Mouse (Mus musculus) skeletal muscle tissue, adult 2 months (tissue): ENCODE results near the gene Arl8b.
"Not testable (repeated sequence)": the region's sequence is repeated elsewhere in the genome, so short reads cannot be mapped to it uniquely, and the experiment has no call there.

Experiments
- DNase-seq: peaks from one replicate; pipeline ENCODE4 v3.0.0-alpha.2; 2012; ENCODE audit warnings: low read depth, low spot score

Gene Arl8b

DNA sequence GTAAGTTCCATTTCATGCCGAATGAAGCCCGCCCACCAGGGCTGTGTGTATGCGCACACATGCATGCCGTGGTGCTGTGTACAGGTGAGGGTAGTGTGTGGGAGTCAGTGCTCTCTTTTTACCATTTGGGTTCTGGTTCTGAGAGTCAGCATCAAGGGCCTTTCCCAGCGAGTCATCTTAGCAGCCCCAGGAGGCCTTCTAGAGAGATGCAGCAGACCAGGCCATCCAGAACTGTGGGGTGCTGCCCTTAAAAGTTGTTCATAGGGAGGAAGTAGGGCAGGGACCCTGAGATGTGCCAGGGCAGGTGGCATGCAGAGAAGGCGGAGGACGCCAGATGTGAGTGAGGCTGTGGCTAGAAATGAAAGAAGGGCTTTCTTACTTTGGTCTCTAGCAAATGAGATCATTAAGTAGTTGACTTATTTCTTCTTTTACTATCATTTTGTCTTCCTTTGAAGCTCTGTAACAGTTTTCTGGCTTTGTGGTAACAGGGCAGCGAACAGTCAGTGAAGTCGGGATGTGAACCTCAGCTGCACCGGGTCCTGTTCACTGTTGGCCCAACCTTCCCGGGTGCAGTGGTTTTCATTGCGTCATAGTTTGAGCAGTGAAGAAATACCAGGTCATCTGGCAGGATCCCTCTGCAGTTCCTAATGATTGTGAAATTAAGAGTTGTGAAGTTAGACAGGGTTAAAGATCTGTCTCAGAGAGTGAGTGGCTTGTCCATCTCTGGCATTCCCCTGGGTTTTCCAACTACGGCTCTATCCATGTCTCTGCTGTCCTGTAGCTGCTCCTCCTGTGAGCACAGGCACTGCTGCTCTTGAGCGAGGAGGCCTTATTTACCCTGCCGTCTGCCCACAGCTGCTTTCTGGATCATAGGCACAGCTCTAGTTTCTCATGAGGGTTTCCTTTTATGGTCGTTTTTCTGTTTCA, 53.1 kb downstream of the Arl8b start:
- peak; percentile 29 for DNase-seq

DNA sequence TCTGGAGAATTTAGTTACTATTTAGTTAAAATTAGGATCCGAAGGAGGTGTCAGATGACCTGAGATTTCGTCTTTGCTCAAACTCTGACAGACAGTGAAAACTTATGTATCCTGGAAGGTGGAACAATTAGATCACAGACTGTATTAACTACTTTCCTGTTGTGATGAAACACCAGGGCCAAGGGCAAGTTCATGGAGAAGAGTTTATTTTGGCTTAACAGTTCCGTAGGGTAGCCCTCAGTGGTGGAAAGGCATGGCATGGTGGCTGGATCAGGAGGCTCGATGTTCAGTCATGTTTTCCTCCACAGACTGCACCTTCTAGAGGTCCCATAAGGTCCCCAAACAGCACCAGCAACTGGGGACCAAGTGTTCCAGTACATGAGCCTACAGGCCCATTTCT, 54.2 kb downstream of the Arl8b start:
- DNase-seq: no peak

DNA sequence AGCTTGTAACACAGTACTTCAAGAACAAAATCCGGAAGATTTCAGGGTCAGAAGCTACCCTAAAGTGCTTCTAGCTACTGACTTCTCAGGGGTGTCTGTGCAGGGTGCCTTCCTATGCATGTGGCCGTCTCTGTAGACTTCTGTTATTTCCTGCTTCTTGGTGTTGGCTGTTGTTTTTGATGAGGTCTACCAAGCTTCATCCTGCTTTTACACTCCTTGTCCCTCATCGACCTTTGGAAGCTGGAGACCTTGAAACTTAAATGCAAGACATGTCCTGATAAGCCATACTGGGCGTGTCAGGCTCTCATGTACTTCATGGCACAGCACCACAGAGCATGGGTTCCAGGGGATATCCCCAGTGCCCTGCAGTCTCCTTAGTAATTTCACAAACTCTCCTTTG, 55.1 kb downstream of the Arl8b start:
- DNase-seq: no peak

DNA sequence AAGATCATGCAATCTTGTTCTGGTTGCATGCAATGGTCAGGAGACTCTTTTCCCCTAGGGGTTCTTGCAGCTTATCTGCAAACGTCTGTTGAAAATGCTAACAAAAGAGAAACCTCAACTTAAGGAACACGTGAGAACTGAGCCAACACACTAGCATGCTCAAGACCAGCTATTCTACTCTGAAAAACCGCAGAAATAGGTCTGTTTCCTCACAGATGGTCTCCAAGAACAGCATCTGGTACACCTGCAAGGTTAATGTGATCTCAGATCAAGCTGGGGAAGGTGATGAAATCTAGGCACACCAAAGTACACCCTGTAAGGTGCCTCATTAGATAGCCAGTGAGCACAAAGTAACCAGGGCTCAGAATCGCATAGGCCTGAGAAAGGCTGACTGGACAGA, 56.5 kb downstream of the Arl8b start:
- DNase-seq: no peak

DNA sequence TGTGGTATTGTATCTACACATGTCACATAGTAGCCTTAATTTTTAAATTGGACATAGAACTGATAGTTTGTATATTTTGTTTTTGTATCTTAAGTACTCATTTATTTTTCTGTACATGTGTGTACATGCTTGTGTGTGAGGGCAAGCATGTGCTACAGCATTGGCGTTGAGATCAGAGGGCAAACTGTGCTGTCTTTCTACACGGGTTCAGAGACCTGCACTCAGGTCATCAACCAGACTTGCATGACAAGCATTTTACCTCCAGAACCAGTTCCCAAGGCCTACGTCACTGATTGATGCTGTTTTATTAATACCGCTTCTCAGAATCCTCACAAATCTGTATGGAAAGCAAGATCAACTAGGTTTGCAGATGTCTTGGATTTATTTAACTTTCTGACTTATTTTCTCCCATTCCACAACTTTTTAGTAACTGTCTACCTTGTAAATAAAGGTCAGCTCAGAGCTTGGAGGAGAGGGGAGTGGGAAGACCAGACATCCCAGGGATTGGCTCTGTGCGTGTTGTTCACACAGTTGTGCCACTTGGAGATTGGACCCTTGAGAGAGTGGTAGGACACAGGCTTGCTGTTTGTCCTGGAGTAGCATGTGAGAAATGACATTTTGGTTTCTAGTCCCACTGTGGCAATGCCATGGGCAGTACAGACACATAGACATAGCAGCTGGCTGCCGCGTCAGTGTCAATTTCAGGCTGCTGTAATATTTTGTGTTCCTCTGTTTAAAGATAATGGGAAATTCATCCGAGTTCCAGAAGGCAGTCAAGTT, 58.2 kb downstream of the Arl8b start:
- no peak for DNase-seq

DNA sequence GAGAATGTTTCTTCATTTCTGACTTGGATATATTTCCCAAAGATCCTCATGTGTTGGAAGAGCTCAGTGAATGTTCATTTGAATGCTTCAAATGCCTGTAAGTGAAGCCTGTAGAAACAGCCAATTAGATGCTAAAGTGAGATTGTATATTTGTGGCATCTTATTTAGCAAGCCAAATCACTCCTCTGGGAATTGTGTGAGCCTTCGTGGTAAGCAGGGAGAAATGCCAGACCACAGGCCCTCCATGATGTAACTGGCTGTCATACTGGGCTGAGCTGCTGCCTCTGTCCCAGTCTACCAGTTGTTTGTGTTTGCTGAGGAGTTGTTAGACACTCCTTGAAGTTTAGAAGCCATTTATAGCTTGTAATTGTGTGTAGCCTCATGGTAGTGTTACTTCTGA, 60.8 kb downstream of the Arl8b start:
- no peak for DNase-seq

DNA sequence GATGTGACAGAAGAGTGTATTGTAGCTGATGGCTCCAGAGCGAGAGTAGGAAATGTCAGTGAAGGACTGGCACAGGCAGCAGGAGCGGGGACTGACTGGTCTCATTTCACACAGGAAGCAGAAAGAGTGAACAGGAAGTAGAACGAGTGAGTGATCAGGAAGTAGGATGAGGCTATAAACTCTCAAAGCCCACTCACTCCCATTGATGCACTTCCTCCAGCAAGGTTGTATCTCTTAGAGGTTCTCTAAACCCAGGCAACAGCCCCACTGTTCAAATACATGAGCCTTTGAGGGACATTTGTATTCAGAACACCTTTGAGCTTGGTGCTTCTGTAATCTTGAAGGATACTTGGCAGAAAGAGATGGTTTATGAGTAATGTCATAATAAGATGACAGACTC, 61.2 kb downstream of the Arl8b start:
- no peak for DNase-seq

DNA sequence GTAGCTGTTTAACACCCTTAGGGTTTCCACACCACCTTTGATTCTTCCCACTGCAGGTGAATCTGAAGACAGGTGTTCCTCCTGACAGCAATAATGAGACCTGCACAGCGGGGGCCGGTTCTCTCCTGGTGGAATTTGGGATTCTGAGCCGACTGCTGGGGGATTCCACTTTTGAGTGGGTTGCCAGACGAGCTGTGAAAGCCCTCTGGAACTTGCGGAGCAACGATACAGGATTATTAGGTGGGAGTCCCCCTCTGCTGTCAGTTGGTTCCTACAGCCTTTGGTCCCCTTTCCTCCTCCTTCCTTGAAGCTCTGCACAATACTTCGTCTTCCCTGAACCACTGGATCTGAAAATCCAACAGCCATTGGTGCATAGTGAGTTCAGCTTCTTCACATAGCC, 61.9 kb downstream of the Arl8b start:
- DNase-seq: no peak

DNA sequence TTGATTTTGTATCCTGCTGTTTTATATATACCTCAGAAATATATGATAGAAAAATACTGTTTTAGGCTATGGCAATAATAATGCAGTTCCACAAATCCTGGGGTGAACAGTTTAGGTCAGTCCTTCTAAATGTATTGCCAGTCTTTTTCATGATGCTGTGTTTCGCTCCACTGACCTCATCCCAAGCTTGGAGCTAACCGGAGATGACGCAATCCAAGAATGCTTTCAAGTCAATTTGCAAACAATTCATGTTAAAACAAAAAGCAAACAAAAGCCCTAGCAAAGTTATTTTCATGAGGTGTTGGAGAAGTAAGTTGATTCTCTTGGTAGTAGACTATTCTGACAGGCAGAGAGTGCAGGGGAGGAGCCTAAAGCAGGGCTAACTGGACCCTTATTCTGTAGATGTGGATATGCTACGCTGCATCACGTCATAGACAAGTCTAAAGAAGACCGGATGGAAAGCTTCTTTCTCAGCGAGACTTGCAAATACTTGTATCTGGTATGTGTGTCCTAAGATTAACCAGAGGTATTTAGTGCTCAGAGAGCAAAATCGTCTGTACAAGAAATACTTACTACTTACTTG, 69.3 kb downstream of the Arl8b start:
- no peak for DNase-seq

DNA sequence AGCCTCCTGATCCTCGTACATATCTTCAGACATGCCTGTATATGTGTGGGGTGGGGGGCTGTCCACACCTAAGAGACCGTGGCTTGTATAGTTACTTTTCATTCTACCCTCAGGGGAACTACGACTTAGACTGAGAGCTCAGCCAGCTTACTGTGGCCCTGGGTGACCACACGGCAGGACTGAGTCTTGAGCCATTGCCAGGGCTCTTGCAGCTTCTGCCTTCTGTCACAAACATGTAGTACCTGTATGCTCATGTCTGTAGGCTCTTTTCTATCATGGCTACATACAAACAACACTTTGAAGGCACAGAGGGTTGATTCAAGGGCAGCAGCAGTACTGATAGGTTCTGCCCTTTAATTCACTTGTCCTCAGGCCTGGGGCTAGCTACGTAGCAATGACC, 70.1 kb downstream of the Arl8b start:
- DNase-seq: no peak

DNA sequence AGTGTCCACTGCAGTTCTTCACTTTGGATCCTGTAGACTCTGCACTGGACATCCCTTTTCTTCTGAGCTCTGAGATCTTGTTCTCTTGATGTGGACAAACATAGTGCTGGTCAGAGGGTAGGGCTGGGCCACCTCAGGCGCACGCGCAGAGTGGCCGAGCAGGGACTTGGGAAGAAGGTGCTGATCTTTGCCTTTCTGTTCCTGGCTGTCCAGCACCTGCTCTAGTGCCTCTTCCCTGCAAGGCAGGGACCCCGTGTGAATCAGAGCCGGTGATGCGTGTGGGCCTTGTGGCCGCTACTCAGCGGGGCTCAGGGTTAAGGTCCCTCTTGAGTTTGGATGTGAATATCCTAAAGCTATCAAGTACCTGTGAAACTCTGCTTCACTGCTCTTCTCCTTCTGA, 75.7 kb downstream of the Arl8b start:
- no peak for DNase-seq

DNA sequence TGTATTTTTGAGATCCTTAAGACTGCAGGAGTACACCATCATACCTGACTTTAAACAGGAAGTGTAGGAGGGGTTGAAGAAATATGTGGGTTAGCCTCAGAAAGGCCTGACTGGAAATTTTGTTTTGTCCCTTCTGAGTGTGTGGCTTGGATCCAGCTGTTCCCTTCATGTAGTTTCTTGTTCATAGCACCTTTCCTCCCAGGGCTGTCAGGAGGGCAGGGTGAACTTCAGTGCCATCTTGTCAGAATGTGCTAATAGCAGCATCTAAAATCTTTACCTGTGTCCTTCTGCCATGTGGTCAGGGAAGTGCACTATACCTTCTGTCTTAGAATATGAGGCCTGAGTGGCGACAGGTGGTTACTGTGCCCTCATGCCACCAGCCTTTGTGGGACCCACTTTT, 78.3 kb downstream of the Arl8b start:
- no peak for DNase-seq

DNA sequence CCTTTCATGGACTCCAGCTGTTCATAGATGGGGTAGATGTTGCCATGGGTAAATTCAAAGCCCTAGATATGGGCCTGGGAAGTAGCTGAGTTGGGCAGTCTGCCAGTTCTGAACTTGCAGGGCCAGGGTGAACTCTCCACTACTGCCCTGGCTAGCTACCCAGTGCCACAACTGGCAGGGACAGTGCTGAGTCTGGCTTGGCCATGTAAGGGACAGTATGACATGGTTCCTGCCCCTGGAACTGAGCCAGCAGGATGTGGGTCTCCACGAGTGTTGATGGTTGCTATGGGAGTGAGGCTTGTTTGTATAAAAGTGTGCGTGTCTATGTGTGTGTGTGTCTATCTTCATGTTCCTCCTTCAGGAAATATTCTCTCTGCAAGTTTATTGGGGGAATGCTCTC, 79.6 kb downstream of the Arl8b start:
- peak; percentile 10 for DNase-seq

DNA sequence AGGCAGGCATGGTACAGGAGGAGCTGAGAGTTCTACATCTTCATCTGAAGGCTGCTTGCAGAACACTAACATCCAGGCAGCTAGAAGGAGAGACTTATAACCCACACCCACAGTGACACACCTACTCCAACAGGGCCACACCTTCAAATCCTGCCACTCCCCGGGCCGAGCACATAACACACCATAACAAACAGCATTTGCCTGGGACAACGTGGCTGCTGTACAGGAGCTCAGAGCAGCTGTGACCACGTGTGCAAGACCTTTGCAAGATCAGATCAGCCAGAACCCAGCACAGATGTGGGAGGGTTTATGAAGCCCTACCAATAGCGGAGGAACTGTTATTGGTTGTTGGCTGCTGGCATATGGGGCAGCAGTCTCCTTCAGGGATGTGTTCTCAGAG, 83.4 kb downstream of the Arl8b start:
- DNase-seq: no peak

DNA sequence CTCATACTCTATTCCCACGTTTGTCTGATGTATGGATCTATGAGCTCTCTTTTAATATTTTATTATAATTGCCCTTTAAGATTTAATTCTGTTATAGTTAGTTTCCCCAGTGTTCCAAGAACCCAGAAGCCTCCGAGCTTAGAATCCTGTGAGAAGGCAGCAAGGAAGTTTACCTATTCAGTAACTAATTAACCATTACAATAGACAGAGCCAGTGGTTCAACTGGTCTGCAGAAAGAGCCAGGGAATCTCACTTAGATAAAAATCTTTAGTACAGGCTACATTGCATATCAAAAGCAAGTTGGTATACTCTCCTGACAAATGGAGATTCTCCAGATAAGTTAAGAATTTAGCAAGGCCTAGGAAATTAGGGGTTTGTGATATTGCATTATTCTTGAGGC, 86.1 kb downstream of the Arl8b start:
- not testable (repeated sequence) for DNase-seq

DNA sequence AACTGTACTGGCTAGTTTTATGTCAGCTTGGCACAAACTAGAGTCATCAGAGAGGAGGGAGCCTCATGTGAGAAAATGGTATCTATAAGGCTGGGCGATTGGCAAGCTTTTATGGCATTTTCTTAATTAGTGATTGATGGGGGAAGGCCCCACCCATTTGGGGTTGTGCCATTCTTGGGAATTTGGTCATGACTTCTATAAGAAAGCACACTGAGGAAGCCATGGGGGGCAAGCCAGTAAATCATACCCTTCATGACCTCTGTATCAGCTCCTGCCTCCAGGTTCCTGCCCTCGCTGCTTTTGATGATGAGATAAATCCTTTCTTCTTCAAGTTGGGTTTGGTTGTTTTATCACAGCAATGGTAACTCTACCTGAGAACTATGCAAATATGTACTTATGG, 87.5 kb downstream of the Arl8b start:
- no peak for DNase-seq

DNA sequence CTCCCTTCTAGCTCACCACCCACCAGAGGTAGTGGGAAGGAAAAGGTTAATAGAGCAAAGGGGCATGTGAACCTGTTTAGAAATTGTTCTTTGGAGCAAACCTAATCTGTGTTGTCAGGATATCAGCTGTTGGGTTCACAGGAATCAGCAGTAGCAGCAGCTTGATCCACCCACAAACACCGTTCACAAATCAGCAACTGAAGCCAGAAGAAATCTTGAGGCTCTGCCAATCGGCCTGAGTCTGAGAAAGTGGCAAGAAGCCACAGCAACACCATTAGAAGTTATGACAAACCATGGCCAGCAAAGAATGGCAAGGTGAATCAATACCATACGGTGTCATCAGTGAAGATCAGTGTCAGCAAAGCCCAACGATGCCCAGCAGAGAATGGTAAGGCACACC, 88.4 kb downstream of the Arl8b start:
- DNase-seq: no peak
